Mouse (Mus musculus): ENCODE results near the gene Plekha5. TPM values are rescaled to one million over a fixed set of nuclear protein-coding genes. Genes with fewer than 3 reads are reported as not detected.
"Not testable (repeated sequence)": the region's sequence is repeated elsewhere in the genome, so short reads cannot be mapped to it uniquely, and the experiment has no call there.

The Plekha5 gene
- total RNA-seq, 1 experiment, result 26.1 TPM

- no peak for DNase-seq (ENCODE audit: low read depth, low spot score)
- Histone ChIP-seq H3K9ac (ENCODE audit: insufficient read depth, low read depth, low read length, poor library complexity, severe bottlenecking) (no peak overlapping the region), H3K9me3 (ENCODE audit: control insufficient read depth, insufficient read depth, low read depth, low read length) (no peaks in the 10 kb centered on the region), H3K4me3 (ENCODE audit: insufficient read depth in 1 of 2, low read depth in 1 of 2, low read length in 2 of 2, poor library complexity in 1 of 2, severe bottlenecking in 1 of 2) (no peak overlapping the region), H3K36me3 (ENCODE audit: control insufficient read depth, insufficient read depth, low read length, poor library complexity, severe bottlenecking) (no peaks in the 10 kb centered on the region; the same call in 1 of the 2 replicates), H3K4me1 (ENCODE audit: control insufficient read depth in 2 of 2, insufficient read depth in 2 of 2, low read length in 2 of 2, poor library complexity in 1 of 2) (peaks cover 0 to 2% of the 10 kb centered on the region in 2 experiments; a peak in 1 of 4 replicates), H3K27ac (ENCODE audit: insufficient read depth, low read depth, low read length, poor library complexity, severe bottlenecking) (no peak overlapping the region)
- in situ Hi-C loops (cut with MboI; ENCODE audit: low sequenced_read_pairs in 2 of 2, unreplicated experiment in 2 of 2), result no loop called here
- no peak for TF ChIP-seq HCFC1 (IDR thresholded peaks at IDR 0.05; ENCODE audit: borderline replicate concordance, insufficient read depth, low read length)
- TF ChIP-seq ZC3H11A (IDR thresholded peaks at IDR 0.05; ENCODE audit: borderline replicate concordance, low read depth, low read length), result no peak
- no peak for TF ChIP-seq CHD2 (IDR thresholded peaks at IDR 0.05; ENCODE audit: low read depth, low read length)
- TF ChIP-seq MAFK (IDR thresholded peaks at IDR 0.05; ENCODE audit: insufficient read depth, low read depth, low read length), result no peak
- no peak for TF ChIP-seq ZNF384 (IDR thresholded peaks at IDR 0.05; ENCODE audit: low read depth, low read length)
Measured at GRCm38 (mm10) chr6:140528414-140528813, 104.6 kb downstream of the Plekha5 start.

GRCm38 (mm10) chr6:140532858-140533257 lies 109.0 kb downstream of the Plekha5 start:
- H3K9ac ChIP-seq (ENCODE audit: insufficient read depth, low read depth, low read length, poor library complexity, severe bottlenecking); in situ Hi-C loops (cut with MboI; ENCODE audit: low sequenced_read_pairs in 2 of 2, unreplicated experiment in 2 of 2); H3K27ac ChIP-seq (ENCODE audit: insufficient read depth, low read depth, low read length, poor library complexity, severe bottlenecking); H3K9me3 ChIP-seq (ENCODE audit: control insufficient read depth, insufficient read depth, low read depth, low read length); H3K36me3 ChIP-seq (ENCODE audit: control insufficient read depth, insufficient read depth, low read length, poor library complexity, severe bottlenecking); DNase-seq (ENCODE audit: low read depth, low spot score); H3K4me3 ChIP-seq (ENCODE audit: insufficient read depth in 1 of 2, low read depth in 1 of 2, low read length in 2 of 2, poor library complexity in 1 of 2, severe bottlenecking in 1 of 2): not testable (repeated sequence)
- H3K4me1 ChIP-seq (ENCODE audit: control insufficient read depth in 2 of 2, insufficient read depth in 2 of 2, low read length in 2 of 2, poor library complexity in 1 of 2), result peaks cover 0 to 16% of the 10 kb centered on the region in 2 experiments; a peak in 2 of 4 replicates

- peaks cover 0 to 16% of the 10 kb centered on the region in 2 experiments; a peak in 2 of 4 replicates for H3K4me1 ChIP-seq (ENCODE audit: control insufficient read depth in 2 of 2, insufficient read depth in 2 of 2, low read length in 2 of 2, poor library complexity in 1 of 2)
- no peak overlapping the region for H3K27ac ChIP-seq (ENCODE audit: insufficient read depth, low read depth, low read length, poor library complexity, severe bottlenecking)
- H3K4me3 ChIP-seq (ENCODE audit: insufficient read depth in 1 of 2, low read depth in 1 of 2, low read length in 2 of 2, poor library complexity in 1 of 2, severe bottlenecking in 1 of 2), result no peak overlapping the region
- H3K36me3 ChIP-seq (ENCODE audit: control insufficient read depth, insufficient read depth, low read length, poor library complexity, severe bottlenecking), result peaks cover 6% of the 10 kb centered on the region; the same call in 1 of the 2 replicates
- DNase-seq (ENCODE audit: low read depth, low spot score), result no peak
- TF ChIP-seq HCFC1 (IDR thresholded peaks at IDR 0.05; ENCODE audit: borderline replicate concordance, insufficient read depth, low read length) (no peak), ZC3H11A (IDR thresholded peaks at IDR 0.05; ENCODE audit: borderline replicate concordance, low read depth, low read length) (no peak), MAFK (IDR thresholded peaks at IDR 0.05; ENCODE audit: insufficient read depth, low read depth, low read length) (no peak), CHD2 (IDR thresholded peaks at IDR 0.05; ENCODE audit: low read depth, low read length) (no peak), ZNF384 (IDR thresholded peaks at IDR 0.05; ENCODE audit: low read depth, low read length) (no peak)
- no peaks in the 10 kb centered on the region for H3K9me3 ChIP-seq (ENCODE audit: control insufficient read depth, insufficient read depth, low read depth, low read length)
- H3K9ac ChIP-seq (ENCODE audit: insufficient read depth, low read depth, low read length, poor library complexity, severe bottlenecking), result no peak overlapping the region
- in situ Hi-C loops (cut with MboI; ENCODE audit: low sequenced_read_pairs in 2 of 2, unreplicated experiment in 2 of 2), result no loop called here
Measured at GRCm38 (mm10) chr6:140533606-140534005, 109.8 kb downstream of the Plekha5 start.

GRCm38 (mm10) chr6:140535504-140535903 lies 111.7 kb downstream of the Plekha5 start:
- no peak for DNase-seq (ENCODE audit: low read depth, low spot score)
- H3K4me1 ChIP-seq (ENCODE audit: control insufficient read depth in 2 of 2, insufficient read depth in 2 of 2, low read length in 2 of 2, poor library complexity in 1 of 2), result peaks cover 0 to 16% of the 10 kb centered on the region in 2 experiments; a peak in 2 of 4 replicates
- H3K36me3 ChIP-seq (ENCODE audit: control insufficient read depth, insufficient read depth, low read length, poor library complexity, severe bottlenecking), result peaks cover 6% of the 10 kb centered on the region; the same call in 1 of the 2 replicates
- no peak for TF ChIP-seq CHD2 (IDR thresholded peaks at IDR 0.05; ENCODE audit: low read depth, low read length)
- TF ChIP-seq ZNF384 (IDR thresholded peaks at IDR 0.05; ENCODE audit: low read depth, low read length), result no peak
- TF ChIP-seq MAFK (IDR thresholded peaks at IDR 0.05; ENCODE audit: insufficient read depth, low read depth, low read length), result no peak
- no peak for TF ChIP-seq ZC3H11A (IDR thresholded peaks at IDR 0.05; ENCODE audit: borderline replicate concordance, low read depth, low read length)
- no peak for TF ChIP-seq HCFC1 (IDR thresholded peaks at IDR 0.05; ENCODE audit: borderline replicate concordance, insufficient read depth, low read length)
- no peak overlapping the region for H3K4me3 ChIP-seq (ENCODE audit: insufficient read depth in 1 of 2, low read depth in 1 of 2, low read length in 2 of 2, poor library complexity in 1 of 2, severe bottlenecking in 1 of 2)
- H3K9ac ChIP-seq (ENCODE audit: insufficient read depth, low read depth, low read length, poor library complexity, severe bottlenecking), result no peak overlapping the region
- H3K27ac ChIP-seq (ENCODE audit: insufficient read depth, low read depth, low read length, poor library complexity, severe bottlenecking), result no peak overlapping the region
- H3K9me3 ChIP-seq (ENCODE audit: control insufficient read depth, insufficient read depth, low read depth, low read length), result no peaks in the 10 kb centered on the region
- in situ Hi-C loops (cut with MboI; ENCODE audit: low sequenced_read_pairs in 2 of 2, unreplicated experiment in 2 of 2), result no loop called here

- Histone ChIP-seq H3K36me3 (ENCODE audit: control insufficient read depth, insufficient read depth, low read length, poor library complexity, severe bottlenecking) (peaks cover 5% of the 10 kb centered on the region; the same call in 1 of the 2 replicates), H3K4me3 (ENCODE audit: insufficient read depth in 1 of 2, low read depth in 1 of 2, low read length in 2 of 2, poor library complexity in 1 of 2, severe bottlenecking in 1 of 2) (no peak overlapping the region), H3K4me1 (ENCODE audit: control insufficient read depth in 2 of 2, insufficient read depth in 2 of 2, low read length in 2 of 2, poor library complexity in 1 of 2) (peaks cover 4 to 5% of the 10 kb centered on the region in 2 experiments; a peak in 2 of 4 replicates), H3K27ac (ENCODE audit: insufficient read depth, low read depth, low read length, poor library complexity, severe bottlenecking) (no peak overlapping the region), H3K9ac (ENCODE audit: insufficient read depth, low read depth, low read length, poor library complexity, severe bottlenecking) (no peak overlapping the region), H3K9me3 (ENCODE audit: control insufficient read depth, insufficient read depth, low read depth, low read length) (no peaks in the 10 kb centered on the region)
- no peak for TF ChIP-seq HCFC1 (IDR thresholded peaks at IDR 0.05; ENCODE audit: borderline replicate concordance, insufficient read depth, low read length)
- TF ChIP-seq ZNF384 (IDR thresholded peaks at IDR 0.05; ENCODE audit: low read depth, low read length), result no peak
- TF ChIP-seq MAFK (IDR thresholded peaks at IDR 0.05; ENCODE audit: insufficient read depth, low read depth, low read length), result no peak
- TF ChIP-seq ZC3H11A (IDR thresholded peaks at IDR 0.05; ENCODE audit: borderline replicate concordance, low read depth, low read length), result no peak
- no peak for TF ChIP-seq CHD2 (IDR thresholded peaks at IDR 0.05; ENCODE audit: low read depth, low read length)
- in situ Hi-C loops (cut with MboI; ENCODE audit: low sequenced_read_pairs in 2 of 2, unreplicated experiment in 2 of 2), result no loop called here
- no peak for DNase-seq (ENCODE audit: low read depth, low spot score)
Measured at GRCm38 (mm10) chr6:140541919-140542318, 118.1 kb downstream of the Plekha5 start.

Data from ES-E14 (cell line).